Mouse (Mus musculus) midbrain, embryonic 10.5 days (tissue): Measurements from ENCODE around the gene Il21r. TPM values are rescaled to one million over a fixed set of nuclear protein-coding genes. Genes with fewer than 3 reads are reported as not detected.

ENCODE experiments used
- DNase-seq: peaks from one replicate; pipeline ENCODE4 v3.0.0-alpha.2; 2017; ENCODE audit warnings: low spot score
- H3K27ac ChIP-seq: fragments of 300-500 bp; sonication (generic); replicated peaks from 2 replicates; pipeline ENCODE4 v1.5.1; 2016; ENCODE audit warnings: mild to moderate bottlenecking
- H3K27me3 ChIP-seq: fragments of 300-500 bp; sonication (generic); 2 replicates; pipeline ENCODE4 v1.6.1; 2016; ENCODE audit warnings: low read depth, mild to moderate bottlenecking; ENCODE audit not compliant: poor library complexity, severe bottlenecking
- H3K36me3 ChIP-seq: fragments of 300-500 bp; sonication (generic); 2 replicates; pipeline ENCODE4 v1.6.1; 2016; ENCODE audit warnings: mild to moderate bottlenecking, moderate library complexity
- H3K4me1 ChIP-seq: fragments of 300-500 bp; sonication (generic); 2 replicates; pipeline ENCODE4 v1.6.1; 2016
- H3K4me3 ChIP-seq: fragments of 300-500 bp; sonication (generic); 2 replicates; pipeline ENCODE4 v1.5.1; 2016; ENCODE audit warnings: mild to moderate bottlenecking, moderate library complexity
- H3K9me3 ChIP-seq: fragments of 300-500 bp; sonication (generic); replicated peaks from 2 replicates; pipeline ENCODE4 v1.6.1; 2016; ENCODE audit warnings: mild to moderate bottlenecking
- WGBS: fragments of 180-500 bp; shearing (Covaris S2); methylation state at CpG from one replicate; pipeline ENCODE4 v1.1.7; 2016; 5-methylcytosine and 5-hydroxymethylcytosine counted together
- polyA plus RNA-seq: library from polyadenylated mRNA; unstranded; fragments of >200 nt; fragmentation: Nextera tagmentation; extraction: Ambion mirVana; gene quantifications from 2 replicates; pipeline ENCODE4 v1.2.1, GENCODE M21; 2016

Gene Il21r
- polyA plus RNA-seq, 1 experiment from 2014 or later: 0.53 TPM

GRCm38 (mm10) chr7:125578106-125578505 lies 25.1 kb upstream of the Il21r start:
- Histone ChIP-seq H3K4me1 (peaks cover 11% of the 10 kb centered on the region), H3K27me3 (peaks cover 26% of the 10 kb centered on the region), H3K27ac (no peak overlapping the region), H3K4me3 (no peak overlapping the region), H3K9me3 (no peaks in the 10 kb centered on the region), H3K36me3 (no peaks in the 10 kb centered on the region)
- DNase-seq: no peak
- 78% methylated on average over 3 of the region's 3 CpGs for WGBS

DNA sequence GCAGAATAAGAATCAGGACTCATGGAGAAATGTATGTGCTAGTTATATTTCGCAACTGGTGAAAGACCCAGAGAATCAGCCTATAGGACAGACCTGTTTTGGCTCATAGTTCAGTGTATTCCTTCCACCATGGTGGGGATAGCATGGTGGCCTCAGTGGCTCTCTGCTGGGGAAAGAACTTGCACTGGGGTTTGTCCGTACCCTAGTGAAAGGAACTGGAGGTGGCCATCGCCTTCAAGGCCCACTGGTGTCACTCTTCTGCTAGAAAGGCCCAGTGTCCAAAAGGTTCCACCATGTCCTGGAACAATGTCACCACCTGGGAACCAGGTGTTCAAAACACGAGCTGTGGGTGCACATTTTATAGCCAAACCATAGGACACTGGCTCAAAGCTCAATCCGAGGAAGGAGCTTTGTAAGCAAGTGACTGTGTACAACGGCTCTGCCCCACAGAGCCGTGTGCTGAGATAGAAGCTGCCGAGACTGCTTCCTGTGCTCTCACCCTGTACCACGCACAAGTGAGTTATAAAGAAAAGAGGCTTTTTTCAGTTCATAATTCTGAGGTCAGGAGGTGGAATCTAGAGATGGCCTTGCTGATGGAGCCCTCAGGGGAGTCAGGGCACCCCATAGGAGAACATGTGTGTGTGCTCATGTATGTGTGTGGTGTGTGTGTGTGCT lies 23.5 kb upstream of the Il21r start:
- Histone ChIP-seq H3K27ac (no peak overlapping the region), H3K4me1 (peaks cover 11% of the 10 kb centered on the region), H3K9me3 (no peaks in the 10 kb centered on the region), H3K36me3 (no peaks in the 10 kb centered on the region), H3K27me3 (peaks cover 27% of the 10 kb centered on the region), H3K4me3 (no peak overlapping the region)
- no peak for DNase-seq
- 84% methylated on average over 9 of the region's 9 CpGs for WGBS

GRCm38 (mm10) chr7:125580220-125580549 lies 23.0 kb upstream of the Il21r start:
- no peak overlapping the region for H3K27ac ChIP-seq
- 82% methylated on average over 1 of the region's 1 CpGs for WGBS

GRCm38 (mm10) chr7:125580625-125581316 lies 22.5 kb upstream of the Il21r start:
- peaks cover 11% of the 10 kb centered on the region for H3K4me1 ChIP-seq
- peaks cover 27% of the 10 kb centered on the region for H3K27me3 ChIP-seq
- WGBS: 8% methylated on average over 16 of the region's 16 CpGs
- peak overlapping the region; percentile 54 for H3K4me3 ChIP-seq
- peak overlapping the region; percentile 68 for H3K27ac ChIP-seq
- DNase-seq: no peak
- no peaks in the 10 kb centered on the region for H3K9me3 ChIP-seq
- no peaks in the 10 kb centered on the region for H3K36me3 ChIP-seq

More at GRCm38 (mm10) chr7:125580220-125580549, 23.0 kb upstream of the Il21r start:
- no peak overlapping the region for H3K4me3 ChIP-seq
- peaks cover 27% of the 10 kb centered on the region for H3K27me3 ChIP-seq
- no peaks in the 10 kb centered on the region for H3K9me3 ChIP-seq
- H3K4me1 ChIP-seq: peaks cover 11% of the 10 kb centered on the region
- no peaks in the 10 kb centered on the region for H3K36me3 ChIP-seq
- no peak for DNase-seq

GRCm38 (mm10) chr7:125581317-125581672 lies 21.9 kb upstream of the Il21r start:
- Histone ChIP-seq H3K9me3 (no peaks in the 10 kb centered on the region), H3K36me3 (no peaks in the 10 kb centered on the region), H3K27me3 (peaks cover 27% of the 10 kb centered on the region), H3K4me3 (peak overlapping the region; percentile 54), H3K4me1 (peaks cover 11% of the 10 kb centered on the region), H3K27ac (peak overlapping the region; percentile 68)
- peak; percentile 87 for DNase-seq
- 3% methylated on average over 21 of the region's 21 CpGs for WGBS

- 78% methylated on average over 6 of the region's 6 CpGs for WGBS
- Histone ChIP-seq H3K36me3 (no peaks in the 10 kb centered on the region), H3K4me3 (no peak overlapping the region), H3K9me3 (no peaks in the 10 kb centered on the region), H3K4me1 (peaks cover 11% of the 10 kb centered on the region), H3K27me3 (peaks cover 27% of the 10 kb centered on the region), H3K27ac (no peak overlapping the region)
- DNase-seq: no peak
These were observed 19.8 kb upstream of the Il21r start for GRCm38 (mm10) chr7:125583325-125584004.

GRCm38 (mm10) chr7:125584005-125584369 lies 19.2 kb upstream of the Il21r start:
- no peak overlapping the region for H3K27ac ChIP-seq
- no peak for DNase-seq
- WGBS: 80% methylated on average over 5 of the region's 5 CpGs
- H3K27me3 ChIP-seq: peaks cover 22% of the 10 kb centered on the region
- no peaks in the 10 kb centered on the region for H3K36me3 ChIP-seq
- H3K9me3 ChIP-seq: no peaks in the 10 kb centered on the region
- peaks cover 11% of the 10 kb centered on the region for H3K4me1 ChIP-seq
- H3K4me3 ChIP-seq: no peak overlapping the region

DNA sequence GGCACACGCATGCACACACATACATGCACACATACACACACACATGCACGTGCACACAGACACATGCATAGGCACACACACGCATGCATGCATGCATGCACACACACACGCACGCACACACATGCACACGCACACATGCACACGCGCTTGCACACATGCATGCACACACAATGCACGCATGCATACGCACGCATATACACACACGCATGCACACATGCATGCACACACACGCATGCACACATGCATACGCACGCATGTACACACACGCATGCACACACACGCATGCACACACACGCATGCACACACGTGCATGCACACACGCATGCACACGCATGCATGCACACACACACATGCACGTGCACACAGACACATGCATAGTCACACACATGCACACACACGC lies 16.9 kb upstream of the Il21r start:
- Histone ChIP-seq H3K9me3 (no peaks in the 10 kb centered on the region), H3K27me3 (peaks cover 14% of the 10 kb centered on the region), H3K36me3 (no peaks in the 10 kb centered on the region), H3K27ac (no peak overlapping the region), H3K4me3 (no peak overlapping the region), H3K4me1 (no peaks in the 10 kb centered on the region; the same call in 1 of the 2 replicates)
- no peak for DNase-seq
- 97% methylated on average over 23 of the region's 23 CpGs for WGBS

GRCm38 (mm10) chr7:125588721-125589120 lies 14.5 kb upstream of the Il21r start:
- Histone ChIP-seq H3K27me3 (no peaks in the 10 kb centered on the region), H3K36me3 (no peaks in the 10 kb centered on the region), H3K4me3 (no peak overlapping the region), H3K4me1 (no peaks in the 10 kb centered on the region), H3K27ac (no peak overlapping the region), H3K9me3 (no peaks in the 10 kb centered on the region)
- DNase-seq: no peak
- WGBS: 87% methylated on average over 4 of the region's 4 CpGs

DNA sequence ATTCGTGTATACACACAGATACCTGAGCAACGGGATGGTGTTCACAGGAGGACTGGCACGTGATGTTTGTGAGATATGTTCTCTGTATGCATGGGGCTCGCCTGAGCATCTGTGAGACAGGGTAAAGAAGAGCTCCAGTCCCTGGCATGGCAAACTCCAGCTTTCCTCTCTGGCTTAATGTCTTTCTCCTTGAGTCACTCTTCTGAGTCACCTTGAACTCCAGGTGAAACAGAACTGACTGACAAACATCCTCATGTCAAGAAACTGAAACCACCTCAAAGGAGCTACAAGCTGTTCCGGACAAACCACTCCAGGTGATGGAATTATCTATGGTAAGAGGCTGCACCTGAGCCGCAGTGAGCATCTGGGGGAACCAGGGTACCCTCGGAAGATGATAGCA lies 13.3 kb upstream of the Il21r start:
- Histone ChIP-seq H3K27me3 (no peaks in the 10 kb centered on the region), H3K9me3 (no peaks in the 10 kb centered on the region), H3K4me3 (no peak overlapping the region), H3K4me1 (no peaks in the 10 kb centered on the region), H3K27ac (no peak overlapping the region), H3K36me3 (no peaks in the 10 kb centered on the region)
- DNase-seq: no peak
- WGBS: 90% methylated on average over 7 of the region's 7 CpGs

DNA sequence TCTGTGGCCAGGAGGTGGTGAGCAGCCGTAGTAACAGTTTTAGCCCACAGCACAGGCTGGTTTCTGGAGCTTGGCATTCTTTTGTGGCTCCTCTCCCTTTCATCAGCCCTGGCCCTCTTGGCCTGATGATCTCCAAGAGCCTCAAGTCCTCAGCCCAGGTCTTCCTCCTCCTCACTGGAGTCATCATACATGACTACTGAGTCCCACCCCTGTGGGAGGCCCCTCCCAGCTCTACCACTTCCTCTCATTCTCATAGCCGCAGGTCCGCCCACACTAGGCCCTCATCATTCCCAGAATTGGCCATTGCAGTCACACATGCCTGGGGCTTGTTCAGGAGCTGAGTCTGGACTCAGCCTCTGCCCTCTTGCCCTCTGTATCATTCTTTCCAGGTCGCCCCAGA lies 9.4 kb upstream of the Il21r start:
- Histone ChIP-seq H3K27ac (no peak overlapping the region), H3K27me3 (no peaks in the 10 kb centered on the region), H3K36me3 (no peaks in the 10 kb centered on the region), H3K4me3 (no peak overlapping the region), H3K4me1 (0 out of 2 replicates have a peak, but pooled peaks cover 3% of the 10 kb centered on the region), H3K9me3 (no peaks in the 10 kb centered on the region)
- 83% methylated on average over 4 of the region's 4 CpGs for WGBS
- no peak for DNase-seq

GRCm38 (mm10) chr7:125596406-125596805 lies 6.8 kb upstream of the Il21r start:
- Histone ChIP-seq H3K9me3 (no peaks in the 10 kb centered on the region), H3K4me1 (0 out of 2 replicates have a peak, but pooled peaks cover 7% of the 10 kb centered on the region), H3K27ac (no peak overlapping the region), H3K4me3 (no peak overlapping the region), H3K36me3 (no peaks in the 10 kb centered on the region), H3K27me3 (no peaks in the 10 kb centered on the region)
- DNase-seq: no peak
- WGBS: 79% methylated on average over 3 of the region's 3 CpGs

- 95% methylated on average over 9 of the region's 9 CpGs for WGBS
- H3K36me3 ChIP-seq: no peaks in the 10 kb centered on the region
- H3K27ac ChIP-seq: 0 out of 2 replicates have a peak overlapping the region, but pooled peaks have one; percentile 3
- H3K9me3 ChIP-seq: no peaks in the 10 kb centered on the region
- H3K27me3 ChIP-seq: no peaks in the 10 kb centered on the region
- no peak for DNase-seq
- no peak overlapping the region for H3K4me3 ChIP-seq
- 0 out of 2 replicates have a peak, but pooled peaks cover 7% of the 10 kb centered on the region for H3K4me1 ChIP-seq
These were observed 6.1 kb upstream of the Il21r start for GRCm38 (mm10) chr7:125597083-125597482.
